Mouse (Mus musculus) stomach, embryonic 16.5 days (tissue): Measurements from ENCODE around the gene Gfy. TPM values are rescaled to one million over a fixed set of nuclear protein-coding genes. Genes with fewer than 3 reads are reported as not detected.

ENCODE experiments used
- ATAC-seq: fragments of 200-750 bp; cut with Nextera tagmentation; 2 replicates; pipeline ENCODE4 v1.8.0; 2017; ENCODE audit warnings: moderate number of reproducible peaks, moderate TSS enrichment; ENCODE audit not compliant: insufficient read depth, low FRiP score
- H3K27ac ChIP-seq: fragments of 300-500 bp; sonication (generic); 2 replicates; pipeline ENCODE4 v1.5.1; 2014; ENCODE audit warnings: low read length
- H3K27me3 ChIP-seq: fragments of 300-500 bp; sonication (generic); 2 replicates; pipeline ENCODE4 v1.6.1; 2014; ENCODE audit warnings: low read length, control low read depth, mixed read lengths; ENCODE audit not compliant: control insufficient read depth, insufficient read depth
- H3K36me3 ChIP-seq: fragments of 300-500 bp; sonication (generic); 2 replicates; pipeline ENCODE4 v1.6.1; 2014; ENCODE audit warnings: low read length; ENCODE audit not compliant: control insufficient read depth, insufficient read depth
- H3K4me1 ChIP-seq: fragments of 300-500 bp; sonication (generic); 2 replicates; pipeline ENCODE4 v1.6.1; 2014; ENCODE audit warnings: low read length, control low read depth, mixed read lengths; ENCODE audit not compliant: control insufficient read depth, insufficient read depth
- H3K4me2 ChIP-seq: fragments of 300-500 bp; sonication (generic); 2 replicates; pipeline ENCODE4 v1.6.1; 2014; ENCODE audit warnings: low read depth, low read length, mixed read lengths
- H3K4me3 ChIP-seq: fragments of 300-500 bp; sonication (generic); replicated peaks from 2 replicates; pipeline ENCODE4 v1.5.1; 2014; ENCODE audit warnings: mild to moderate bottlenecking, low read length
- H3K9ac ChIP-seq: fragments of 300-500 bp; sonication (generic); 2 replicates; pipeline ENCODE4 v1.6.1; 2014; ENCODE audit warnings: low read length
- H3K9me3 ChIP-seq: fragments of 300-500 bp; sonication (generic); replicated peaks from 2 replicates; pipeline ENCODE4 v1.6.1; 2016; ENCODE audit warnings: low read length, control low read depth; ENCODE audit not compliant: control insufficient read depth
- WGBS: fragments of 180-500 bp; shearing (Covaris S2); extraction: QIAGEN DNeasy Blood & Tissue Kit; methylation state at CpG from one replicate; pipeline ENCODE4 v1.1.7; 2014; 5-methylcytosine and 5-hydroxymethylcytosine counted together
- polyA plus RNA-seq: library from polyadenylated mRNA; unstranded; fragments of >200 nt; fragmentation: Nextera tagmentation; extraction: Ambion mirVana; gene quantifications from 2 replicates; pipeline ENCODE4 v1.2.1, GENCODE M21; 2015

Gene Gfy
- polyA plus RNA-seq, 1 experiment from 2014 or later, result not detected

DNA sequence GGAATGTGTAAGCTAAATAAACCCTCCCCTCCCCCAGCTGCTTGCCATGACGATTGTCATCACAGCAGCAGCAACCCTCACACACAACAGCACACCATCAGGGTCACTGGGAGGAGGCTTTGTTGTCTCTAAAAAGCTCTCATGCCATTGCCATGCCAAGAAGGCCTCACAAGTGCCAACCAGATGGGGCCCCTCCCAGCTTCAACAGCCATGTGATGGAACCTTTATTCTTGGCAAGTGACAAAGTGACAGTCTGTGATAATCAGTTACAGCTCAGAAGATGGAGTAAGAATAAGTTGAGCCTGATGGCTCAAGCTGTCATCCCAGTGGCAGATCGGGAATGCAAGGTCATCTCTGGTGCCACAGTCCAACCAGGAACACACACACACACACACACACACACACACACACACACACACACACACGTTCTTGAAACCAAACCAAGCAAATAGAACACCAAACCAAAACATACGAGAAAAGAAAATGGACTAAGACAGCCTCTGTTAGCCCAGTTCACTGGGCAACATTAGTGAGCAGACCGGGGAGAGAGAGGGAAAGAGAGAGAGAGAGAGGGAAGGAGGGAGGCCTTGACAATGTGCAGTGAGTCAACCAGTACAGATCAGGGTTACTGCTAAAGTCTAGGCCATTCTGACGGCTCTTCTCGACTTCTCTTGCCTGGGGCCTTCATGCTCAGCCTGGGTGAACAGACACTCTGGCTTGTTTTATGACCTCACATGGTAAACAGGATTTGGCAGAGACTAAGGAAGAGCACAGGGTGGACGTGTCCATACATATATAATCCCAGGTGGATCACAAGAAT is 39.3 kb downstream of the Gfy start:
- no peak overlapping the region for H3K4me2 ChIP-seq
- ATAC-seq, result no peak
- no peaks in the 10 kb centered on the region; the same call in 1 of the 2 replicates for H3K36me3 ChIP-seq
- H3K27me3 ChIP-seq, result no peaks in the 10 kb centered on the region
- H3K4me1 ChIP-seq, result peaks cover 9% of the 10 kb centered on the region; the same call in 1 of the 2 replicates
- no peaks in the 10 kb centered on the region for H3K9me3 ChIP-seq
- 72% methylated on average over 8 of the region's 8 CpGs for WGBS
- no peak overlapping the region for H3K9ac ChIP-seq
- H3K4me3 ChIP-seq, result no peak overlapping the region
- H3K27ac ChIP-seq, result no peak overlapping the region

DNA sequence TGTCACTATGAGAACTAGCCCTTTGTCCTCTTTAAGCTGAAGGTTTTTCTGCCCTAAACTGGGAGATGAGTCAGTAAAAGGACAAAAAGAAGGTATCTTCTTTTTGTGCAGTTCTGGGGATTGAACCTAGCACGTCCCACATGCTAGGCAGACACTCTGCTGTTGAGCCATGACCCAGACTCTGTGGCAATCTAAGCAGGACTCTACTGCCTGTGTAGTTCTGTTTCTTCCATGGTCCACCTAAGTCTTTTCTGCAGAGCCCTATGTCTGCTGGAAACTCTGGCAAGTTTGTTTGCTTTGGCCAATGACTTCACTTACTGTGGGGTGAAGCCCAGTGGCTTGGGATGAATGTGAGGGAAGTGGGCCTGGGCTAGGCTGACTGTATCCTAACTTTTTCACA is 41.0 kb downstream of the Gfy start:
- H3K4me1 ChIP-seq, result peaks cover 9% of the 10 kb centered on the region
- ATAC-seq, result no peak
- H3K4me3 ChIP-seq, result no peak overlapping the region
- H3K36me3 ChIP-seq, result no peaks in the 10 kb centered on the region; the same call in 1 of the 2 replicates
- WGBS, result 90% methylated on average over 1 of the region's 1 CpGs
- peaks cover 1% of the 10 kb centered on the region; the same call in 1 of the 2 replicates for H3K9me3 ChIP-seq
- no peak overlapping the region for H3K27ac ChIP-seq
- H3K4me2 ChIP-seq, result no peak overlapping the region
- H3K27me3 ChIP-seq, result no peaks in the 10 kb centered on the region
- no peak overlapping the region for H3K9ac ChIP-seq

DNA sequence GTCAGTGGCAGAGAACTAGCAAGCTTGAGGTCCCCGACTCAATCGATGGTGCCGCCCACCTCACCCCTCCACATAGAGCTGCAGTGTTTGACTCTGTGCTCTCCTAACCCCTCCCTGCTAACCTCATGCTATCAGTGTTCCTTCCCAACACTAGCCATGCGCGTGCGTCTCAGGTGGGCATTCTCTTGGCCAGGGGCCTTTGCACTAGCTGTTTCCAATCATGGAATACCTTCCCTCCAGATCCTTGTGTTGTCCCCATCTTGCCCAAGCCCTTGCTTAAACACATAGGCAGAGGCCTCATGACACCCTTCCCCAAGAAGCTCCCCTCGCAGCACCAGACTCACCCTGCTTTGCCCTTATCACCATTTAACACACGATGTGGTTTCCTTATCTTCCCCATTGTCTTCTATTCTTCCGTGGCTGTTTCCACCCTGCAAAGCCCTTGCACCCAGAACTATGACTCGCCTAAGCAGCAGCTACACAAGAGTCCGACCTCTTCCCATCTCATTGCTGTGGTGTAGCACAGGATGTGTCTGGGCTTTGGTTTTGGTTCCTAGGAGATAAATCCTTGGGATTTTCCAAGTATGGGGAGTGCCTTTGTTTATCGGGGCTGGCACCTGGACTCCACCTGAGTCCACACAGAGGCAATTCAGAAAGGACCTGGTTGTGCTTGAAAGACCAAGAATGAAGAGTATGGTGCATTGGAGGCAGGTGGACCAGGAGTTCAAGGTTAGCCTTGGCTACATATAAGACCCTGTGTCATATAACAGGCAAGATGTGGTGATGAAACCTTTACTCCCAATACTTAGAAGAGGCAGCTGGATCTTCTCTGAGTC is 42.0 kb downstream of the Gfy start:
- Histone ChIP-seq H3K36me3 (no peaks in the 10 kb centered on the region; the same call in 1 of the 2 replicates), H3K9ac (no peak overlapping the region), H3K27me3 (no peaks in the 10 kb centered on the region), H3K4me1 (peaks cover 9% of the 10 kb centered on the region), H3K4me2 (no peak overlapping the region), H3K27ac (no peak overlapping the region), H3K4me3 (no peak overlapping the region), H3K9me3 (peaks cover 4% of the 10 kb centered on the region; the same call in 1 of the 2 replicates)
- 63% methylated on average over 12 of the region's 12 CpGs for WGBS
- ATAC-seq, result no peak

DNA sequence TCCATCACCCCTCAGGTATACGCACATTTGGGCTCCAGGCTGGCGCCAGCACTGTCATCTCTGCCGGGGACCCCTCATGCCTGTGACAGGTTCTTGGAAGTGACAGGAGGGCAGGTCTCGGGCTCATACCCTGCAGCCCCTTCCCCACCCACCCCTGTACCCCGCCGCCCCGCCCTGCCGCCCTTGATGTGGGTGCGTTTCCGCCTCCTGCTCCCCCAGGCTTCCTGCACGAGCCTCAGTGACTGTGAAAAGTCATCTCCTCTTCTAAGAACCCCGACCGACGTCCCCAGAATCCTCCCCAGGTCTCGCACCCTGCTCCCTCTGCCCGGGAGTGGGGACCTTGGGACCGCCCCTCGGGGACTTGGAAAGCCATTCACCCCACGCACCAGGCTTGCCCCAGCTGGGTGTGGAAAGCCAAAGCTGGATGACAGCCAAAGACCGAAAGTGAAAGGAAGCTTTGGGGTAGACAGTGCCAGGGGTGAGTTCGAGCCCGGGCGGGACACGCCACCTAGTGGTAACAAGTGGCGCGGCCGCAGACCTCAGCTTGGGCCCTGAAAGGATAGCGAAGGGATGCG is 43.3 kb downstream of the Gfy start, which contains the start of the genes Gm45713 and Flt3l:
Gene Gm45713, minus strand, starts transcription at position 239 of the 575 bp plus-strand sequence.
Gene Flt3l, minus strand, starts transcription at position 440 of the 575 bp plus-strand sequence.
- Histone ChIP-seq H3K36me3 (no peaks in the 10 kb centered on the region; the same call in 1 of the 2 replicates), H3K4me2 (peak within 1 kb of the TSS; percentile 81), H3K4me1 (peaks cover 9% of the 10 kb centered on the region), H3K9ac (peak within 1 kb of the TSS; percentile 84), H3K27me3 (no peaks in the 10 kb centered on the region), H3K4me3 (peak within 1 kb of the TSS; percentile 75), H3K27ac (no peak within 1 kb of the TSS), H3K9me3 (peaks cover 4% of the 10 kb centered on the region; the same call in 1 of the 2 replicates)
- 3% methylated on average over 29 of the region's 29 CpGs for WGBS
- ATAC-seq, result peak; percentile 84

DNA sequence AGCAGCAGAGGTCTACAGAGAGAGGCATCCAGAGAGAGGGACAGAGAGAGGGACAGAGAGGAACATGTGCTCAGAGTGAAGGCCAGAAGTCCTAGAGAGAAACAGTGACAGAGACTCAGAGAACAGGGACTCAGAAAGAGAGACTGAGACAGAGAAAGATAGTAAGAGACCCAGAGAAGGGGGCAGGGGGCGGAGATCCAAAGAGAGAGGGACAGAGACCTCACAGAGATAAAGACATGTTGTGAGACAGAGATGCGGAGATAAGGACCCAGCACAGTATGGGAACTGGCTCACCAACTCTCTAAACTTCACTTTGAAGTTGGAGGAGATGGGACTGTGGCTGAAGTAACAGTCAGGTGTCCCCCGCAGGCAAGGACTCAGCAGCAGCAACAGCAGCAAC is 44.0 kb downstream of the Gfy start:
- peak overlapping the region; percentile 81 for H3K4me2 ChIP-seq
- H3K27ac ChIP-seq, result no peak overlapping the region
- H3K27me3 ChIP-seq, result no peaks in the 10 kb centered on the region
- peaks cover 9% of the 10 kb centered on the region for H3K4me1 ChIP-seq
- ATAC-seq, result no peak
- H3K9ac ChIP-seq, result no peak overlapping the region; the same call in 1 of the 2 replicates
- 77% methylated on average over 3 of the region's 3 CpGs for WGBS
- peaks cover 4% of the 10 kb centered on the region; the same call in 1 of the 2 replicates for H3K9me3 ChIP-seq
- no peaks in the 10 kb centered on the region; the same call in 1 of the 2 replicates for H3K36me3 ChIP-seq
- H3K4me3 ChIP-seq, result peak overlapping the region; percentile 75

DNA sequence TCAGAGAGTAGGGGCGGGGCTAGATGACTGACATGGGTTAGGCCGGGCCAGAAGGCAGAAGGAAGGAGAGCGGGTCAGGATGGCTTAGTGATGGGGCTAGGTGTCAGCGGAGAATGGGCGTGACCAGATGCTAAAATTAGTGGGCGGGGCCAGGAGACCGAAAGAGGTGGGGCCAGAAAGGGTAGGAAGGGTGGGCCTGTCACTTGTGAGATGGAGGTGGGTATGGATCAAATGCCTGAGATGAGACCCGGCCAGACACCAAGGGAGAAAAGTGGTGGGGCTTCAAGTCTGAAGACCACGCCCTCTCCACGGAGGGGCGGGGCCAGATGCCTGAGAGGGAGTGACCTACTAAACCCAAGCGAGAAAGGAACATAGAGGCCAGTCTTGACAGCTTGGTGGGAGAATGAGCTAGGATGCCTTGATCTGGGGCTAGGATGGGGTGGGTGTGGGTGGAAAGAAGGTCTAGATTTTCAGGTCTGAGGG is 44.8 kb downstream of the Gfy start:
- H3K27me3 ChIP-seq, result no peaks in the 10 kb centered on the region
- H3K4me1 ChIP-seq, result peaks cover 12% of the 10 kb centered on the region
- H3K27ac ChIP-seq, result no peak overlapping the region
- 13% methylated on average over 12 of the region's 12 CpGs for WGBS
- H3K36me3 ChIP-seq, result no peaks in the 10 kb centered on the region; the same call in 1 of the 2 replicates
- H3K4me3 ChIP-seq, result no peak overlapping the region
- H3K9ac ChIP-seq, result no peak overlapping the region
- ATAC-seq, result 0 out of 2 replicates have a peak, but pooled peaks have one; percentile 12
- H3K4me2 ChIP-seq, result no peak overlapping the region
- peaks cover 4% of the 10 kb centered on the region; the same call in 1 of the 2 replicates for H3K9me3 ChIP-seq

DNA sequence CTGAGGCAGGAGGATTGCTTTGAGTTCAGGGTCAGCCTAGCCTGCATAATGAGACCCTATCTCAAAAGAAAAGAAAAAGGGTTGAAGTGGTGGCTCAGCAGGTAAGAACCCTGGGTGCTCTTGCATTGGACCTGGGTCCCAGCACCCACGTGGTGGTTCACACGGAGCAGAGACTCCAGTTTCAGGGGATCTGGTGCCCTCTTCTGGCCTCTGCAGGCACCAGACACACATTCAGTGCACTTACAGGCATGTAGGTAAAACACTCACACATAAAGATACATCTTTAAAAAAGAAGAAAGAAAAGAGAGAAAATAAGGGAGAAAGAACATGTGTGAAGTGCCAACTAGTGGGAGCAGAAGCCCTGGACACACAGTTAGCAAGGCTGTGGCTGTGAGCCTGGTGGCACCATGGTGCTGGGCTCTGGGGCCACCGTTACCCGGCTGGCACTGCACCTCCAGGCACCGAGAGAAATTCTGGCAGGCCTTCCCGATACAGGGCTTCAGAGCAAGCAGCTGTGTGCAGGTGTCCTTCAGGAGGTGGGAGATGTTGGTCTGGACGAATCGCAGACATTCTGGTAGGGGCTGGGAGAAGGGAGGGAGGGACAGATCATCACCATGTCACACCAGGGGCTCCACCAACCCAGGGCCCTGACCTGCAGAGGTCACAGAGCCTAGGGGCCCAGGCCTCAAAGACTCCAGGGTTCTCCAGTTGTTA is 45.8 kb downstream of the Gfy start:
- Histone ChIP-seq H3K4me3 (no peak overlapping the region), H3K4me2 (no peak overlapping the region), H3K36me3 (no peaks in the 10 kb centered on the region), H3K27ac (no peak overlapping the region), H3K27me3 (no peaks in the 10 kb centered on the region), H3K4me1 (peaks cover 14% of the 10 kb centered on the region), H3K9ac (no peak overlapping the region), H3K9me3 (peaks cover 4% of the 10 kb centered on the region; the same call in 1 of the 2 replicates)
- WGBS, result 77% methylated on average over 8 of the region's 8 CpGs
- ATAC-seq, result no peak

DNA sequence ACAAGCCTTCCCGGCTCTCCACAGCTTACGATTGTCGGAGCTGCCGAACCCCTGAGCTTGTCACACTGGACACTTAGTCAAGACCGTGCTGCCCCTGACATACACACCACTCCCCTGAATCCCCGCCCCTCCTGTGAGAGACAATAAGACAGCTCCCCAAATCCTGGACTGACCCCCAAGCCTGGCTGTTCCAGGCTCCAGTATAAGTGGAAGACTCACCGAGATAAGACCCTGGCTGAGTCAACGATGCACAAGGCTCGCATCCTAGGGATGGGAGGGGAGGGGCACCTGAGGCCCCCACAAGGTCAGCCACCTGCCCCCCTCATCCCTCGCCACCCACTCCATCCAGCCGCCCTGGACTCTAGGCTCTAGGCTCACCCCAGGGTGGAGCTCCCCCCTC is 47.5 kb downstream of the Gfy start:
- H3K4me3 ChIP-seq, result no peak overlapping the region
- peaks cover 4% of the 10 kb centered on the region; the same call in 1 of the 2 replicates for H3K9me3 ChIP-seq
- H3K27ac ChIP-seq, result no peak overlapping the region
- H3K9ac ChIP-seq, result no peak overlapping the region
- peaks cover 4% of the 10 kb centered on the region for H3K36me3 ChIP-seq
- no peak overlapping the region for H3K4me2 ChIP-seq
- no peak for ATAC-seq
- WGBS, result 68% methylated on average over 11 of the region's 11 CpGs
- no peaks in the 10 kb centered on the region for H3K27me3 ChIP-seq
- H3K4me1 ChIP-seq, result peaks cover 16% of the 10 kb centered on the region
